Mouse (Mus musculus) layer of hippocampus, adult 9-11 months (tissue): ENCODE results near the gene Sp2.

Source experiments
- DNase-seq: peaks from one replicate; pipeline ENCODE4 v3.0.0; 2022

Sp2 gene

GRCm38 (mm10) chr11:96937549-96938425 is 45.0 kb downstream of the Sp2 start:
- DNase-seq, result no peak

- DNase-seq, result no peak
Observed at GRCm38 (mm10) chr11:96935872-96936650, 46.7 kb downstream of the Sp2 start.

GRCm38 (mm10) chr11:96934921-96935356 is 47.8 kb downstream of the Sp2 start:
- DNase-seq, result peak; percentile 73

- no peak for DNase-seq
Observed at GRCm38 (mm10) chr11:96933562-96934276, 49.0 kb downstream of the Sp2 start.

- no peak for DNase-seq
Observed at GRCm38 (mm10) chr11:96931327-96932062, 51.3 kb downstream of the Sp2 start.

- no peak for DNase-seq
Observed at GRCm38 (mm10) chr11:96929766-96930331, 52.9 kb downstream of the Sp2 start.

- DNase-seq, result no peak
Observed at GRCm38 (mm10) chr11:96929096-96929765, 53.5 kb downstream of the Sp2 start.

- no peak for DNase-seq
Observed at GRCm38 (mm10) chr11:96928691-96929090, 54.1 kb downstream of the Sp2 start.

GRCm38 (mm10) chr11:96928088-96928487 is 54.7 kb downstream of the Sp2 start, which contains the start of gene Prr15l:
Gene Prr15l, plus strand, starts transcription at chr11:96928104.
- no peak for DNase-seq

GRCm38 (mm10) chr11:96926587-96926986 is 56.2 kb downstream of the Sp2 start:
- DNase-seq, result no peak

- DNase-seq, result no peak
Observed at GRCm38 (mm10) chr11:96925469-96926148, 57.1 kb downstream of the Sp2 start.

- DNase-seq, result no peak
Observed at GRCm38 (mm10) chr11:96924861-96925260, 57.9 kb downstream of the Sp2 start.

- DNase-seq, result no peak
Observed at GRCm38 (mm10) chr11:96919003-96919402, 63.8 kb downstream of the Sp2 start.

- DNase-seq, result no peak
Observed at GRCm38 (mm10) chr11:96917415-96917814, 65.3 kb downstream of the Sp2 start.

- DNase-seq, result no peak
Observed at GRCm38 (mm10) chr11:96916885-96917396, 65.8 kb downstream of the Sp2 start.

GRCm38 (mm10) chr11:96916044-96916884 is 66.5 kb downstream of the Sp2 start, which contains the start of gene Cdk5rap3:
Gene Cdk5rap3, minus strand, starts transcription at chr11:96916496.
- DNase-seq, result peak; percentile 99

- no peak for DNase-seq
Observed at GRCm38 (mm10) chr11:96912682-96913081, 70.1 kb downstream of the Sp2 start.

GRCm38 (mm10) chr11:96910003-96910402 is 72.8 kb downstream of the Sp2 start:
- DNase-seq, result peak; percentile 81

- no peak for DNase-seq
Observed at GRCm38 (mm10) chr11:96908594-96908993, 74.2 kb downstream of the Sp2 start.
